Comparison of ENCODE assay signal across 7 mouse cellular contexts in the genomic region with DNA sequence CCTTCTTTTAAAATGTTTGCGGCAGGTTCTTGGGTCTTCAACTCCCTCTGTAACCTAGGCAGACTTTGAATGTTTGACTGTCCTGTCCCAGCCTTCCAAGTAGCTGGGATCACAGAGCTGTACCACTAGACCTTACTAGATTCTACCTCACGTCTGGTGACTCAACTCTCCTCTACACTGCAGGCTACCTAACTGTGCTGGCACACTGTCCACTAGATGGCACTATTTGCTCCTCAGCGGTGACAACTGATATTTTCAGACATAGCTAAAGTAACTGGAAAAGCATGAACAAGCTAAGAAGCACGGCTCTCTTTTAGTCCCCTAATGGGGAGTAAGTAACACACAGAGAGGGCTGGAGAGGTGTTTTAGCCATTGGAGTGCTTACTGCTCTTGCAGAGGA. TPM values are rescaled to one million over a fixed set of nuclear protein-coding genes. Genes with fewer than 3 reads are reported as not detected.
DNase-seq lines count a peak whose midpoint lies in the region; ATAC-seq and TF ChIP-seq lines count a peak whose summit lies in the region.

No protein-coding gene starts in this region.

- peaks cover 24 to 61% of the 10 kb centered on the region in 2 experiments for H3K36me3 ChIP-seq in CH12.LX (replicated peaks in 1 of 2; ENCODE audit: control insufficient read depth in 1 of 2, insufficient read depth in 1 of 2, low read length in 1 of 2)
- peaks cover 54% of the 10 kb centered on the region for H3K36me3 ChIP-seq in liver, embryonic 15.5 days (replicated peaks)

- in situ Hi-C loops in CH12.LX (cut with MboI; ENCODE audit: low pct_ligation_motif_present, low pct_unique_long_range_greater_than_20kb, low sequenced_read_pairs): no loop called here

- H3K4me2 ChIP-seq in CH12.LX (ENCODE audit: insufficient read depth, low read depth, poor library complexity, severe bottlenecking): no peak overlapping the region
- H3K4me2 ChIP-seq in liver, embryonic 15.5 days: no peak overlapping the region

- dilution Hi-C loops in CH12.LX (cut with MboI; ENCODE audit: extremely low pct_ligation_motif_present, extremely low pct_unique_long_range_greater_than_20kb, low sequenced_read_pairs): no loop called here

- TF ChIP-seq POLR2A in CH12.LX (IDR thresholded peaks at IDR 0.05; ENCODE audit: low read depth, low read length): no peak

- H3K4me3 ChIP-seq in CH12.LX (replicated peaks in 1 of 3; ENCODE audit: low read depth in 2 of 3, low read length in 2 of 3, poor library complexity in 1 of 3): no peak overlapping the region
- no peak overlapping the region for H3K4me3 ChIP-seq in liver, embryonic 15.5 days (replicated peaks)

- no peaks in the 10 kb centered on the region for H3K4me1 ChIP-seq in CH12.LX (ENCODE audit: control insufficient read depth in 1 of 2, insufficient read depth in 2 of 2)
- peaks cover 5% of the 10 kb centered on the region; the same call in 1 of the 2 replicates for H3K4me1 ChIP-seq in liver, embryonic 15.5 days (replicated peaks)

- peak; percentile 76 for DNase-seq in CH12.LX (ENCODE audit: extremely low read depth)
- DNase-seq in T-cell, adult 2 months (ENCODE audit: low spot score): peak; percentile 59
- DNase-seq in cerebellum, postnatal 36 days: peak; percentile 52 to 60
- DNase-seq in gastrocnemius, postnatal 10 days: peak; percentile 40
- peak; percentile 65 for DNase-seq in layer of hippocampus, adult 11-12 months (ENCODE audit: low spot score)
- DNase-seq in retina, adult 2 months (ENCODE audit: low read depth, low spot score): peak; percentile 29

- H3K79me2 ChIP-seq in CH12.LX (replicated peaks; ENCODE audit: control insufficient read depth, extremely low read depth, insufficient read depth, poor library complexity, severe bottlenecking): no peaks in the 10 kb centered on the region

- peak; percentile 69 for TF ChIP-seq RAD21 in CH12.LX (IDR thresholded peaks at IDR 0.05; ENCODE audit: low read depth, low read length)

- TF ChIP-seq CTCF in CH12.LX (conservative IDR thresholded peaks at IDR 0.05 in 1 of 2, IDR thresholded peaks at IDR 0.05 in 1 of 2; ENCODE audit: low read depth in 2 of 2, low read length in 2 of 2): peak; percentile 92 to 94

- no peak for TF ChIP-seq EP300 in CH12.LX (IDR thresholded peaks at IDR 0.05; ENCODE audit: low read length)

- H3K27me3 ChIP-seq in CH12.LX (replicated peaks): no peaks in the 10 kb centered on the region
- no peaks in the 10 kb centered on the region for H3K27me3 ChIP-seq in liver, embryonic 15.5 days

- H3K9ac ChIP-seq in CH12.LX (ENCODE audit: insufficient read depth, low read depth): no peak overlapping the region
- H3K9ac ChIP-seq in liver, embryonic 15.5 days: no peak overlapping the region

- WGBS in liver, embryonic 15.5 days (ENCODE audit: insufficient replicate concordance): 31% methylated on average over 4 of the region's 4 CpGs

- H3K27ac ChIP-seq in CH12.LX (ENCODE audit: insufficient read depth, low read depth): no peak overlapping the region
- H3K27ac ChIP-seq in liver, embryonic 15.5 days (replicated peaks): no peak overlapping the region

- H3K9me3 ChIP-seq in CH12.LX (replicated peaks; ENCODE audit: low read length): peaks cover 2% of the 10 kb centered on the region
- H3K9me3 ChIP-seq in liver, embryonic 15.5 days (replicated peaks): no peaks in the 10 kb centered on the region

- peak; percentile 44; the same call in 1 of the 2 replicates for ATAC-seq in liver, embryonic 15.5 days (ENCODE audit: insufficient read depth)

TF ChIP-seq in CH12.LX, 34 proteins besides CTCF, POLR2A, EP300 and RAD21:
- no peak for TF ChIP-seq IRF4 (IDR thresholded peaks at IDR 0.05; ENCODE audit: low read depth, low read length)
- TF ChIP-seq SMC3 (IDR thresholded peaks at IDR 0.05; ENCODE audit: low read depth, low read length): peak; percentile 86
- no peak for TF ChIP-seq HCFC1 (IDR thresholded peaks at IDR 0.05; ENCODE audit: low read depth, low read length)
- no peak for TF ChIP-seq JUND (conservative IDR thresholded peaks at IDR 0.05; ENCODE audit: low read depth, low read length)

RNA-seq across cellular contexts. Expression of a gene that starts 8.3 kb away (rescaled TPM):
- total RNA-seq in CH12.LX (2012; rRNA removed) (0.08 TPM in 1 of 2 replicates, not detected in the other), CH12.LX (2014; rRNA removed) (0.21 TPM in 1 of 2 replicates, not detected in the other)
- polyA plus RNA-seq in CH12.LX (2012; ENCODE audit: insufficient read length, low read depth): 0.19 and 0.42 TPM in 2 replicates
- under 1 TPM in 1 of 2 experiments, not detected in 1; 0.14 TPM for total RNA-seq in gastrocnemius, postnatal 10 days (2021)
- 0.20 TPM in 1 of 2 replicates, not detected in the other for polyA plus RNA-seq in liver, embryonic 15.5 days (2015; fragmentation: Nextera tagmentation; extraction: Ambion mirVana)

RNA-seq across cellular contexts. Expression of a gene that starts 10.2 kb away (rescaled TPM):
- total RNA-seq in CH12.LX (2012; rRNA removed) (29.8 and 35.9 TPM in 2 replicates), CH12.LX (2014; rRNA removed) (128 and 130 TPM in 2 replicates)
- 42.7 and 58.0 TPM in 2 replicates for polyA plus RNA-seq in CH12.LX (2012; ENCODE audit: insufficient read length, low read depth)
- total RNA-seq in gastrocnemius, postnatal 10 days (2021): 10 to 100 TPM; 37.0 to 41.8 TPM
- polyA plus RNA-seq in liver, embryonic 15.5 days (2015; fragmentation: Nextera tagmentation; extraction: Ambion mirVana): 67.2 and 69.0 TPM in 2 replicates

RNA-seq across cellular contexts. Expression of a gene that starts 39.5 kb away (rescaled TPM):
- total RNA-seq in CH12.LX (2012; rRNA removed): 0.17 and 0.21 TPM in 2 replicates
- total RNA-seq in CH12.LX (2014; rRNA removed): 0.05 and 0.11 TPM in 2 replicates
- 0.04 and 0.06 TPM in 2 replicates for polyA plus RNA-seq in CH12.LX (2012; ENCODE audit: insufficient read length, low read depth)
- total RNA-seq in gastrocnemius, postnatal 10 days (2021): under 1 TPM; 0.07 to 0.18 TPM
- 0.03 TPM in 2 replicates for polyA plus RNA-seq in liver, embryonic 15.5 days (2015; fragmentation: Nextera tagmentation; extraction: Ambion mirVana)

RNA-seq across cellular contexts. Expression of a gene that starts 40.2 kb away (rescaled TPM):
- total RNA-seq in CH12.LX (2012; rRNA removed): 44.4 and 49.1 TPM in 2 replicates
- total RNA-seq in CH12.LX (2014; rRNA removed): 33.4 and 39.0 TPM in 2 replicates
- polyA plus RNA-seq in CH12.LX (2012; ENCODE audit: insufficient read length, low read depth): 38.6 and 39.7 TPM in 2 replicates
- total RNA-seq in gastrocnemius, postnatal 10 days (2021): 10 to 100 TPM; 13.3 to 19.1 TPM
- polyA plus RNA-seq in liver, embryonic 15.5 days (2015; fragmentation: Nextera tagmentation; extraction: Ambion mirVana): 20.7 and 22.6 TPM in 2 replicates
